Mouse (Mus musculus): ENCODE measurements around the gene Vmn1r88. TPM values are rescaled to one million over a fixed set of nuclear protein-coding genes. Genes with fewer than 3 reads are reported as not detected.
"Not testable (repeated sequence)": the region's sequence is repeated elsewhere in the genome, so short reads cannot be mapped to it uniquely, and the experiment has no call there.

The Vmn1r88 gene
- not detected in 2 replicates for polyA plus RNA-seq (2012; rRNA removed)

GRCm38 (mm10) chr7:13159268-13159667 is at the start of gene Vmn1r88:
Vmn1r88 (plus strand) TSS chr7:13159568.
- no peak for DNase-seq (ENCODE audit: low spot score)

GRCm38 (mm10) chr7:13119817-13120216 is 39.6 kb upstream of the Vmn1r88 start, which contains the start of gene Vmn1r86:
Vmn1r86 (minus strand) TSS chr7:13119917.
- DNase-seq (ENCODE audit: low spot score), result no peak

GRCm38 (mm10) chr7:13123554-13124153 is 35.7 kb upstream of the Vmn1r88 start:
- DNase-seq (ENCODE audit: low spot score), result not testable (repeated sequence)

- DNase-seq (ENCODE audit: low spot score), result no peak
These were observed 27.5 kb upstream of the Vmn1r88 start for GRCm38 (mm10) chr7:13131856-13132255.

- DNase-seq (ENCODE audit: low spot score), result no peak
These were observed 22.0 kb upstream of the Vmn1r88 start for GRCm38 (mm10) chr7:13137340-13137739.

- no peak for DNase-seq (ENCODE audit: low spot score)
These were observed 19.3 kb upstream of the Vmn1r88 start, which contains the start of gene Vmn1r87 for GRCm38 (mm10) chr7:13140057-13140456. Vmn1r87 (minus strand) TSS chr7:13140157.

- no peak for DNase-seq (ENCODE audit: low spot score)
These were observed 53.4 kb downstream of the Vmn1r88 start, which contains the start of gene Vmn1r89 for GRCm38 (mm10) chr7:13212720-13213119. Vmn1r89 (plus strand) TSS chr7:13213020.

Other genes starting within 250 kb of the Vmn1r88 start
- 2,520 and 2,810 TPM in 2 replicates for gene Rps5, start 237.3 kb upstream of the Vmn1r88 start, polyA plus RNA-seq (2012; rRNA removed)
- 2.1 and 2.3 TPM in 2 replicates for gene Rnf225, start 232.2 kb upstream of the Vmn1r88 start, polyA plus RNA-seq (2012; rRNA removed)
- gene Zfp324, start 193.7 kb upstream of the Vmn1r88 start, polyA plus RNA-seq (2012; rRNA removed), result 4.6 and 4.7 TPM in 2 replicates
- gene Zfp446, start 181.7 kb upstream of the Vmn1r88 start, polyA plus RNA-seq (2012; rRNA removed), result 6.3 and 6.9 TPM in 2 replicates
- gene Slc27a5, start 161.4 kb upstream of the Vmn1r88 start, polyA plus RNA-seq (2012; rRNA removed), result 0.31 and 0.55 TPM in 2 replicates
- 186 and 190 TPM in 2 replicates for gene Trim28, start 160.5 kb upstream of the Vmn1r88 start, polyA plus RNA-seq (2012; rRNA removed)
- gene Zbtb45, start 149.5 kb upstream of the Vmn1r88 start, polyA plus RNA-seq (2012; rRNA removed), result 11.7 and 13.2 TPM in 2 replicates
- 240 and 257 TPM in 2 replicates for gene Chmp2a, start 124.8 kb upstream of the Vmn1r88 start, polyA plus RNA-seq (2012; rRNA removed)
- gene Ube2m, start 121.3 kb upstream of the Vmn1r88 start, polyA plus RNA-seq (2012; rRNA removed), result 164 and 172 TPM in 2 replicates
- 1.2 and 1.3 TPM in 2 replicates for gene Mzf1, start 104.8 kb upstream of the Vmn1r88 start, polyA plus RNA-seq (2012; rRNA removed)
- not detected in 2 replicates for gene Vmn1r85, start 64.4 kb upstream of the Vmn1r88 start, polyA plus RNA-seq (2012; rRNA removed)
- gene Vmn1r86, start 39.7 kb upstream of the Vmn1r88 start, polyA plus RNA-seq (2012; rRNA removed), result not detected in 2 replicates
- not detected in 2 replicates for gene Vmn1r87, start 19.4 kb upstream of the Vmn1r88 start, polyA plus RNA-seq (2012; rRNA removed)
- not detected in 2 replicates for gene Vmn1r89, start 53.5 kb downstream of the Vmn1r88 start, polyA plus RNA-seq (2012; rRNA removed)
- 9.1 and 10.2 TPM in 2 replicates for gene Lig1, start 117.7 kb downstream of the Vmn1r88 start, polyA plus RNA-seq (2012; rRNA removed)
- 4.2 and 7.9 TPM in 2 replicates for gene Zswim9, start 119.2 kb downstream of the Vmn1r88 start, polyA plus RNA-seq (2012; rRNA removed)
- 0.18 and 0.26 TPM in 2 replicates for gene Pla2g4c, start 165.1 kb downstream of the Vmn1r88 start, polyA plus RNA-seq (2012; rRNA removed)
- not detected in 2 replicates for gene Cabp5, start 238.6 kb downstream of the Vmn1r88 start, polyA plus RNA-seq (2012; rRNA removed)